Mouse (Mus musculus) hematopoietic stem cell, adult 5-6 weeks (primary cell): ENCODE results near the gene Lsp1. TPM values are rescaled to one million over a fixed set of nuclear protein-coding genes. Genes with fewer than 3 reads are reported as not detected.

Source experiments
- ATAC-seq, 2 experiments: fragments of 125-278 bp in 1 of 2; replicated peaks in 1 of 2; 2 replicates each; pipeline ENCODE4 v1.8.0; 2016 to 2017; ENCODE audit warnings: inconsistent platforms in 2 of 2, mild to moderate bottlenecking in 2 of 2, moderate number of reproducible peaks in 2 of 2, low read depth in 1 of 2, moderate TSS enrichment in 1 of 2; ENCODE audit not compliant: low FRiP score in 2 of 2, poor library complexity in 2 of 2, severe bottlenecking in 2 of 2, insufficient read depth in 1 of 2, low TSS enrichment in 1 of 2
- total RNA-seq: library from RNA; stranded (forward); fragments of 172-1452, 232-1000 nt; gene quantifications from 2 replicates; pipeline ENCODE4 v1.2.3, GENCODE M21; 2017

Lsp1 gene
- total RNA-seq, 1 experiment from 2014 or later = 233 TPM

DNA sequence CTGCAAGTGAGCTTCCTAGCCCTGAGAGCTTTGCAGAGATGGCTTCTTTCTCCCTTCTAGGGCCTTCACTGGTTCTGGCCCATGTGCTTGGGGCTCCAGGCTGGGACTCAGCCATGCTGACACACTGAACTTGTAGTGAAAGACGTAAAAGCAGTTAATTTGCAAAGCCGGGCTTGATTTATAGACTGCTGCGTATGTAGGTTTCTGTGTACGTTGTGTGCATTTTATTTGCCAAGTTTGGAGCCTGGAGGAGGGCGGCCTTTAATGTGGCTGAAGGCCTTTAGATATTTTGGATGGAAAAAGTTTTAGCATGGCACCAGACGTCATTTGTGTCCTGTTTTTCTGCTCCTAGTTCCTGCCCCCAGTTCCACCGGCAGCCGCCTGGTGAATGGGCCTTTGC is 79.2 kb downstream of the Lsp1 start:
- ATAC-seq = no peak

- no peak for ATAC-seq
Measured at GRCm38 (mm10) chr7:142542771-142543303, 82.2 kb downstream of the Lsp1 start.

Other genes with a start within 250 kb of the Lsp1 start
- gene Gm7579, start 248.9 kb upstream of the Lsp1 start, total RNA-seq = not detected in 2 replicates
- not detected in 2 replicates for gene Krtap5-5, start 230.8 kb upstream of the Lsp1 start, total RNA-seq
- gene Gm40460, start 219.7 kb upstream of the Lsp1 start, total RNA-seq = not detected in 2 replicates
- not detected in 2 replicates for gene Gm2431, start 202.5 kb upstream of the Lsp1 start, total RNA-seq
- not detected in 2 replicates for gene Gm4559, start 186.4 kb upstream of the Lsp1 start, total RNA-seq
- gene Krtap5-1, start 163.7 kb upstream of the Lsp1 start, total RNA-seq = not detected in 2 replicates
- not detected in 2 replicates for gene Krtap5-4, start 157.3 kb upstream of the Lsp1 start, total RNA-seq
- not detected in 2 replicates for gene Ifitm10, start 87.1 kb upstream of the Lsp1 start, total RNA-seq
- 18.0 and 43.2 TPM in 2 replicates for gene Gm49369, start 78.1 kb upstream of the Lsp1 start, total RNA-seq
- 123 and 168 TPM in 2 replicates for gene Ctsd, start 72.8 kb upstream of the Lsp1 start, total RNA-seq
- not detected in 2 replicates for gene Syt8, start 26.0 kb upstream of the Lsp1 start, total RNA-seq
- 8.2 and 12.3 TPM in 2 replicates for gene Tnni2, start 19.0 kb upstream of the Lsp1 start, total RNA-seq
- gene Tnnt3, start 38.0 kb downstream of the Lsp1 start, total RNA-seq = 0.55 and 9.3 TPM in 2 replicates
- 28.1 and 42.5 TPM in 2 replicates for gene Mrpl23, start 71.9 kb downstream of the Lsp1 start, total RNA-seq
- gene Igf2, start 206.0 kb downstream of the Lsp1 start, total RNA-seq = not detected in 2 replicates
- gene Gm49394, start 209.1 kb downstream of the Lsp1 start, total RNA-seq = not detected in 2 replicates